Mouse (Mus musculus) heart, adult 8-10 months (tissue): ENCODE results near the gene Nudt1. TPM values are rescaled to one million over a fixed set of nuclear protein-coding genes. Genes with fewer than 3 reads are reported as not detected.

Source experiments
- DNase-seq: peaks from one replicate; pipeline ENCODE4 v3.0.0; 2022; ENCODE audit warnings: low spot score
- total RNA-seq, 4 experiments: library from RNA; stranded (reverse); gene quantifications; 2 replicates each; pipeline ENCODE4 v1.2.4; 2022

Nudt1 gene
- total RNA-seq, 4 experiments from 2014 or later: 9.4 to 11.1 (median 10.1) TPM

DNA sequence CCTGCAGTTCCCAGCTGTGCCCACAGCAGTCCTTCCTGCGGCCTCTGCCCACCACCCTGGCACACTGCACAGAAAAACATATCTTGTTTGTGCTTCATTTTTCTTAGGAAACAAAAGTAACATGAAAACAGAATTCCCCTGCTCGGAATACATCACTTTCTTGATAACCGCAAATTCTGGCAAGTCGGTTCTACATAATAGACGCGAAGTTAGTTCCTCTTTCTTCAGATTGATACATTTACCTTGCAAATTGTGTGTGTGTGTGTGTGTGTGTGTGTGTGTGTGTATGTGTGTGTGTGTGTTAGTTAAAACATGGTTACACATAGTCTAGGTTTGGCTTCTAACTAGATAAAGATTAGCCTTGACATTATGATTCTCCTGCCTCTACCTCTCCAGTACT lies 61.2 kb downstream of the Nudt1 start:
- no peak for DNase-seq

DNA sequence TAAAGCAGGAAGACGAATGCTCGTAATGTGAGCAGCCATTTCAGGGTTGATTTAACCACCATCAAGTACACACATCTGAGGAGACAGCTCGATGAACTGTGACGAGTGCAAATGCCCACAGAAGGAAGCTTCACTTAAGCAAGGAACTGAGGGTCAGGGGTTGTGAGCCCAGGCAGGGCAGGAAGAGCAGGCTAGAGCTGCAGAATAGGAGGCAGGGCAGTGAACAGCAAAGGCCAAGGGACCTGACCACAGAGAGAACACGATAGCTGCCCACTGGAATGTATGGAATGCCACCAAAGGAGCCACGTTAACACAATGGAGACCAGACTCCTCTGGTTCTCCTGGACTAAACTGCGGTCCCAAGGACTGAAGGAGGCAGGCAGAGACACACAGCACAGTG lies 62.1 kb downstream of the Nudt1 start:
- DNase-seq: no peak

DNA sequence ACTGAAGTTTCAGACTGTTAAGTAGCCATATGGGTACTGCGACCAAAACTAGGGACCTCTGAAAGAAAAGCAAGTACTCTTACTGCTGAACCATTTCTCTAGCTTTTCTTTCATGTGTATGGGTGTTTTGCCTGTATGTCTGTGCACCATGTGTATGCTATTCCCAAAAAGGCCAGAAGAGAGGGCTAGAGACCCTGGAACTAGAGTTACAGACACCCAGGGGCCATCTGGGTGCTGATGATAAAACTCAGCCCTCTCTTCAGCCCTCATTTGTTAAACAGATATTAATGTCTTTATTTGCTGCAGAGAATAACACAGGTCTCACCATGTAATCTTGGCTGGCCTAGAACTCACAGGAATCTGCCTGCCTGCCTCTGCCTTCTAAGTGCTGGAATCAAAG lies 63.0 kb downstream of the Nudt1 start:
- DNase-seq: no peak

DNA sequence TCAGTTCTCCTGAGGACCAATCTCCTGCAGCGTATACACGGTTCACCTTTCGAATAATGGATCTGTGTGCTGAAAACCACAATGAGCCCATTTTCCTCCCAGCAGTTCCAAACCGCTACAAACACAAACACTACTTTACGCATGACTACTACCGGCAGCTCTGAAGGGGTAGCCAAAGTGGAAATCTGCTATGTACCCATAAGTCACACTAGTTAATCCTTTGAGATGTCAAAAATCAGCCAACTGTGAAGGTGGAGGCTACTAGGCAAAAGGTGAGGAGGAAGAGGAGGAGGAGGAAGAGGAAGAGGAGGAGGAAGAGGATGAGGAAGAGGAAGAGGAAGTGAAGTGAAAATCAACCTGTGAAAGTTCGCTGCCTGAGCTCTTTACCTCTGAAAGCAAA lies 65.8 kb downstream of the Nudt1 start:
- no peak for DNase-seq

Other genes with a start within 250 kb of the Nudt1 start
- gene Mad1l1, start 104 bp upstream of the Nudt1 start, total RNA-seq: 10 to 100 TPM in 2 of 4 experiments, 1 to 10 TPM in 2; 9.0 to 11.3 (median 10.4) TPM
- 10 to 100 TPM; 11.3 to 16.0 (median 14.6) TPM for gene Mrm2, start 10.2 kb downstream of the Nudt1 start, total RNA-seq
- 10 to 100 TPM; 17.1 to 18.4 (median 18.1) TPM for gene Snx8, start 67.6 kb downstream of the Nudt1 start, total RNA-seq
- 10 to 100 TPM; 93.0 to 97.3 (median 95.6) TPM for gene Eif3b, start 97.7 kb downstream of the Nudt1 start, total RNA-seq
- gene Gm4869, start 124.0 kb downstream of the Nudt1 start, total RNA-seq: not detected
- 1 to 10 TPM; 3.9 to 5.2 (median 4.6) TPM for gene Chst12, start 183.9 kb downstream of the Nudt1 start, total RNA-seq
- not detected for gene Grifin, start 243.4 kb downstream of the Nudt1 start, total RNA-seq